Mouse (Mus musculus): ENCODE results near the gene Snrnp27. TPM values are rescaled to one million over a fixed set of nuclear protein-coding genes. Genes with fewer than 3 reads are reported as not detected.

Gene Snrnp27
- polyA plus RNA-seq, 1 experiment from 2014 or later: 105 TPM

DNA sequence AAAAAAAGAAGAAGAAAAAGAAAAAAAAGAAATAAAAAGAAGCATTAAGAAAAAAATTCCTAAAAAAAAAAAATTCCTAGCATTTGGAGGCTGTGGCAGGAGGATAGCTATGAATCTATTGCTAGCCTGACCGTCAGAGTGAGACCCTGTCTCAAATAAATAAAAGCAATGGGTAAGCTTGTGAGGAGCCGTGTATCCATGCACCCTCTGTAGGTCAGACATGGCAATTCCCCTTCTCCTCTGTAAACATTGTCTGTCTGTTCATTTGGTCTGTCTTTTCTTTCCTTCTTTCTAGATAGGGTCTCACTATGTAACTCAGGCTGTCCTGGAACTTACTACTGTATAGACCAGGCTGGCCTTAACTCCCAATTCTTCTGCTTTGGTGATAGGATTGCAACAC lies 45.9 kb downstream of the Snrnp27 start:
- Histone ChIP-seq H3K27me3 (replicated peaks; ENCODE audit: control insufficient read depth, insufficient read depth, low read length) (no peaks in the 10 kb centered on the region), H3K9ac (ENCODE audit: low read length) (no peak overlapping the region), H3K27ac (ENCODE audit: low read depth) (no peak overlapping the region), H3K4me2 (ENCODE audit: low read length) (no peak overlapping the region), H3K36me3 (ENCODE audit: control insufficient read depth, insufficient read depth, low read length) (no peaks in the 10 kb centered on the region), H3K9me3 (ENCODE audit: control insufficient read depth, low read length) (no peaks in the 10 kb centered on the region), H3K4me1 (replicated peaks; ENCODE audit: control insufficient read depth, insufficient read depth, low read length) (no peaks in the 10 kb centered on the region), H3K4me3 (ENCODE audit: low read depth, low read length) (no peak overlapping the region)
- 19% methylated on average over 2 of the region's 2 CpGs for WGBS
- DNase-seq (ENCODE audit: low spot score) (no peak), ATAC-seq (replicated peaks; ENCODE audit: low FRiP score, low TSS enrichment, low read depth) (no peak)

DNA sequence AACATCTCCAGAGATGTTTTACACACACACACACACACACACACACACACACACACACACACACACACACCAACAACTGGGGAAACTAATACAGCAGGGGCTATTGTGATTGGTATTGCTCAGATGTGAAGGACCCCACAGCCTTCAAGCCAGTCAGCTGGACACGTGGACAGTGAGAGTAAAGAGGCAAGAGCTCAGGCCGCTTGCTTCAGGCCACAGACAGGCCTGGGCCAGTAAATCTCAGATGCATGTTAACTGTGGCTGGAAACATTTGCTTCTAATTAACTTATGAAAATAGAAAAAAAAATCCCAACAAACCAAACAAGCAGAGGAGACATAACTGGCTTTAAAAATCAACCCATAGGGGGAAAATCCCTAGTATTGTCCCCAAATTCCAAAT lies 46.5 kb downstream of the Snrnp27 start:
- Histone ChIP-seq H3K27me3 (replicated peaks; ENCODE audit: control insufficient read depth, insufficient read depth, low read length) (no peaks in the 10 kb centered on the region), H3K4me2 (ENCODE audit: low read length) (no peak overlapping the region), H3K4me3 (ENCODE audit: low read depth, low read length) (no peak overlapping the region), H3K27ac (ENCODE audit: low read depth) (no peak overlapping the region), H3K36me3 (ENCODE audit: control insufficient read depth, insufficient read depth, low read length) (no peaks in the 10 kb centered on the region), H3K9ac (ENCODE audit: low read length) (no peak overlapping the region), H3K9me3 (ENCODE audit: control insufficient read depth, low read length) (no peaks in the 10 kb centered on the region), H3K4me1 (replicated peaks; ENCODE audit: control insufficient read depth, insufficient read depth, low read length) (no peaks in the 10 kb centered on the region)
- WGBS: 79% methylated on average over 2 of the region's 2 CpGs
- DNase-seq (ENCODE audit: low spot score): no peak
- no peak for ATAC-seq (replicated peaks; ENCODE audit: low FRiP score, low TSS enrichment, low read depth)

DNA sequence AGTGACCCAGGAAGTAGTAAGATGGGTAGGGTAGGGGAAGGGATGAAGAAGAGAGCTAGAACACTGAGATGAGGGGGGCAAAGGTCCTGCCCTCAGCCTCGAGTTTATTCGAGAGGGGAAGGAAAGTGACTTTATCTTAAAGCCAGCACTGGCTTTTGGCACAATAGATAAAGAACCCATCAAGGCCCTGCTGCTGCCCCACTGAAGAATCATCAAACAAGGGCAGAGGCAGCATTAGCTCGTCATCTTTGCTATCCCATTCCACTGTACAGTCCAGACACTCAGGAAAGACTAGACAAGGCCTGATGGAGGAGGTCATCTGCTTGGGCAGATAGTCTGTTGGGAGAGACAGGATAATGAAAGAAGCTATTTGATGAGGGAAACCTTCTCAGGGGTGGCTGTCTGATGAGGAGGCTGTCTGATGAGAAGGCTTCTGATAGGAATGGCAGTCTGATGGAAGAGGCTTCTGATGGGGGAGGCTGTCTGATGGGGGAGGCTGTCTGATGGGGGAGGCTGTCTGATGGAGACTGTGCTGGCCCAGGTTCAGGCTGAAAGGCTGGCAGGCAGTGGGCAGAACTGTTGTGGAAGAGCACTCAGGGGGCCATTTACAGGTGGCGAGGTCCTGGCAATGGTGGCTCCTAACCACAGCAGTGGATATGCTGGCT lies 47.0 kb downstream of the Snrnp27 start:
- no peak for ATAC-seq (replicated peaks; ENCODE audit: low FRiP score, low TSS enrichment, low read depth)
- H3K4me2 ChIP-seq (ENCODE audit: low read length): no peak overlapping the region
- whole genome bisulfite sequencing: 43% methylated on average over 4 of the region's 4 CpGs

DNA sequence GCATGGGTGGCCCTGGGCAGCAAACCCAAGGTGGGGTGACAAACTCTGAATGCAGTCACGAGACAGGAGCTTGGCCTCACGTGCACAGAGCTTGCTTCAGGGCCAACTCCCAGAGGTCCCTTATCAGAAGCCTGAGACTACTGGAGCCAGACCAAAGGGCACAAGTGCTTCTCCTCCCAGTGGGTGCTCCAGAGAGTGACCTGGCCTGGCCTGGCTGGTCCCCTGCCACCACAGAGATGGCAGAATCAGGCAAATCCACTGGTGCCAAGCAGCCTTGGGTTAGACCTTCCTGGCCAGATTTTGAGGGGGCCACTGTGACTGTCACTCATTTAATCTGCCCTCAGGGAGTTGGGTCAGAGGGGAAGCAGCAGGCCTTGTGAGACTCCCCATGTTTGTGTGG lies 47.8 kb downstream of the Snrnp27 start:
- Histone ChIP-seq H3K9ac (ENCODE audit: low read length) (no peak overlapping the region), H3K4me3 (ENCODE audit: low read depth, low read length) (no peak overlapping the region), H3K36me3 (ENCODE audit: control insufficient read depth, insufficient read depth, low read length) (no peaks in the 10 kb centered on the region), H3K4me2 (ENCODE audit: low read length) (no peak overlapping the region), H3K4me1 (replicated peaks; ENCODE audit: control insufficient read depth, insufficient read depth, low read length) (no peaks in the 10 kb centered on the region), H3K9me3 (ENCODE audit: control insufficient read depth, low read length) (no peaks in the 10 kb centered on the region), H3K27ac (ENCODE audit: low read depth) (no peak overlapping the region), H3K27me3 (replicated peaks; ENCODE audit: control insufficient read depth, insufficient read depth, low read length) (no peaks in the 10 kb centered on the region)
- WGBS: 77% methylated on average over 2 of the region's 2 CpGs
- DNase-seq (ENCODE audit: low spot score) (no peak), ATAC-seq (replicated peaks; ENCODE audit: low FRiP score, low TSS enrichment, low read depth) (0 out of 2 replicates have a peak, but pooled peaks have one; percentile 12)

More for the DNA sequence above, 47.0 kb downstream of the Snrnp27 start:
- Histone ChIP-seq H3K4me1 (replicated peaks; ENCODE audit: control insufficient read depth, insufficient read depth, low read length) (no peaks in the 10 kb centered on the region), H3K9me3 (ENCODE audit: control insufficient read depth, low read length) (no peaks in the 10 kb centered on the region), H3K27me3 (replicated peaks; ENCODE audit: control insufficient read depth, insufficient read depth, low read length) (no peaks in the 10 kb centered on the region), H3K9ac (ENCODE audit: low read length) (no peak overlapping the region), H3K36me3 (ENCODE audit: control insufficient read depth, insufficient read depth, low read length) (no peaks in the 10 kb centered on the region), H3K27ac (ENCODE audit: low read depth) (no peak overlapping the region), H3K4me3 (ENCODE audit: low read depth, low read length) (no peak overlapping the region)
- no peak for DNase-seq (ENCODE audit: low spot score)

DNA sequence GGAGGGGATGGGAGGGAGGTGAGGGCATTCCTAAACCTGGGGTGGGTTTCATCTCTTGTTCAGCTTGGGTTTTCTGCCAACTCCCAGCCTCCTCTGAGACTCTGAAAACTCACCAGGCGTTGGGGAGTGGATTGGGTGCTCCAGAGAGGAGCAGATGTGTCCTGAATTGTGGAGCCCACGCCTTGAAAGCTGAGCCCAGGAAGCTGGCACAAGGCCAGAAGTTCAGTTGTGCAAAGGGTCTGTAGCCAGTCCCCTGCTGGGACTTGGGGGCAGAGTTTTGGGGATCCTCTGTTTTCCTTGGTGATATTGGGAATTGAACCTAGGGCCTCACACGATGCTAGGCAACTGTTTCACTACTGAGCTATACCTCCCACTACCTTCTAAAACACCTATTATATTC lies 54.2 kb downstream of the Snrnp27 start:
- H3K9ac ChIP-seq (ENCODE audit: low read length): no peak overlapping the region
- 65% methylated on average over 3 of the region's 3 CpGs for WGBS
- H3K9me3 ChIP-seq (ENCODE audit: control insufficient read depth, low read length): no peaks in the 10 kb centered on the region
- H3K27ac ChIP-seq (ENCODE audit: low read depth): no peak overlapping the region
- no peaks in the 10 kb centered on the region for H3K27me3 ChIP-seq (replicated peaks; ENCODE audit: control insufficient read depth, insufficient read depth, low read length)
- ATAC-seq (replicated peaks; ENCODE audit: low FRiP score, low TSS enrichment, low read depth) (no peak), DNase-seq (ENCODE audit: low spot score) (no peak)
- no peak overlapping the region for H3K4me3 ChIP-seq (ENCODE audit: low read depth, low read length)
- H3K4me2 ChIP-seq (ENCODE audit: low read length): no peak overlapping the region
- H3K36me3 ChIP-seq (ENCODE audit: control insufficient read depth, insufficient read depth, low read length): no peaks in the 10 kb centered on the region
- no peaks in the 10 kb centered on the region for H3K4me1 ChIP-seq (replicated peaks; ENCODE audit: control insufficient read depth, insufficient read depth, low read length)

DNA sequence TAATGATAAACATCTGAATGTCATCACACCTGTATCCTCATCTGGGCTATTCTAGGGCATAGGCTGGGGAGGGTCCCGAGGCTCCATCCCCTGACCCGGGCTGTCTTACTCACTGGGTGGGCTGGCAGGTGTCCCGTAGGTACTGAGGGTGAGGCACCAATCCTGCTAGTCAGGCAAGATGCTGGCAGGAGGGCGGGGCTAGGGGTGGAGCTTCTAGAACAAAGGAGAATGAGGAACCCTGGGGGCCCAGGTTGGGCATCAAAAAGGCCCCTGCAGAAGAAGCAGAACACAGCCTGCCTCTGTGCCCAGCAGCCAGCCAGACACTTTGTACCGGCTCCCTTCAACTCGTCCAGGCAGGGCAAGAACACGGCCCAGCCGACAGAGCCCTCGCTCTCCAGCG lies 56.4 kb downstream of the Snrnp27 start, which contains the start of gene Asprv1:
TSS of gene Asprv1 (plus strand) at position 219 of the 400 bp plus-strand sequence.
- no peak within 1 kb of the TSS for H3K9ac ChIP-seq (ENCODE audit: low read length)
- no peak for ATAC-seq (replicated peaks; ENCODE audit: low FRiP score, low TSS enrichment, low read depth)
- 51% methylated on average over 10 of the region's 10 CpGs for WGBS
- H3K4me1 ChIP-seq (replicated peaks; ENCODE audit: control insufficient read depth, insufficient read depth, low read length): no peaks in the 10 kb centered on the region
- no peak within 1 kb of the TSS for H3K4me2 ChIP-seq (ENCODE audit: low read length)
- no peaks in the 10 kb centered on the region for H3K27me3 ChIP-seq (replicated peaks; ENCODE audit: control insufficient read depth, insufficient read depth, low read length)
- no peaks in the 10 kb centered on the region for H3K36me3 ChIP-seq (ENCODE audit: control insufficient read depth, insufficient read depth, low read length)
- no peak within 1 kb of the TSS for H3K27ac ChIP-seq (ENCODE audit: low read depth)
- H3K4me3 ChIP-seq (ENCODE audit: low read depth, low read length): no peak within 1 kb of the TSS
- no peaks in the 10 kb centered on the region for H3K9me3 ChIP-seq (ENCODE audit: control insufficient read depth, low read length)
- DNase-seq (ENCODE audit: low spot score): no peak

Other genes with a start within 250 kb of the Snrnp27 start
- gene C87436, start 246.1 kb downstream of the Snrnp27 start, polyA plus RNA-seq (2014; fragmentation: Nextera tagmentation; extraction: Ambion mirVana): 21.4 and 26.5 TPM in 2 replicates
- gene Pcbp1, start 158.2 kb downstream of the Snrnp27 start, polyA plus RNA-seq (2014; fragmentation: Nextera tagmentation; extraction: Ambion mirVana): 261 and 405 TPM in 2 replicates
- gene Asprv1, start 56.4 kb downstream of the Snrnp27 start, polyA plus RNA-seq (2014; fragmentation: Nextera tagmentation; extraction: Ambion mirVana): 0.26 and 0.69 TPM in 2 replicates
- 9.4 and 10.3 TPM in 2 replicates for gene Mxd1, start 15.4 kb downstream of the Snrnp27 start, polyA plus RNA-seq (2014; fragmentation: Nextera tagmentation; extraction: Ambion mirVana)
- gene Gmcl1, start 48.9 kb upstream of the Snrnp27 start, polyA plus RNA-seq (2014; fragmentation: Nextera tagmentation; extraction: Ambion mirVana): 28.2 and 31.6 TPM in 2 replicates
- 166 and 167 TPM in 2 replicates for gene Anxa4, start 109.1 kb upstream of the Snrnp27 start, polyA plus RNA-seq (2014; fragmentation: Nextera tagmentation; extraction: Ambion mirVana)
- 14.0 and 14.7 TPM in 2 replicates for gene Aak1, start 165.0 kb upstream of the Snrnp27 start, polyA plus RNA-seq (2014; fragmentation: Nextera tagmentation; extraction: Ambion mirVana)